Mouse (Mus musculus): ENCODE measurements around the gene Adam12. TPM values are rescaled to one million over a fixed set of nuclear protein-coding genes. Genes with fewer than 3 reads are reported as not detected.

Gene Adam12
- 1.5 TPM for polyA plus RNA-seq (2015; fragmentation: Illumina TruSeq; extraction: RNeasy Lipid Tissue Mini Kit (QIAGEN cat#74804); ENCODE audit: insufficient read depth, low replicate concordance)

DNA sequence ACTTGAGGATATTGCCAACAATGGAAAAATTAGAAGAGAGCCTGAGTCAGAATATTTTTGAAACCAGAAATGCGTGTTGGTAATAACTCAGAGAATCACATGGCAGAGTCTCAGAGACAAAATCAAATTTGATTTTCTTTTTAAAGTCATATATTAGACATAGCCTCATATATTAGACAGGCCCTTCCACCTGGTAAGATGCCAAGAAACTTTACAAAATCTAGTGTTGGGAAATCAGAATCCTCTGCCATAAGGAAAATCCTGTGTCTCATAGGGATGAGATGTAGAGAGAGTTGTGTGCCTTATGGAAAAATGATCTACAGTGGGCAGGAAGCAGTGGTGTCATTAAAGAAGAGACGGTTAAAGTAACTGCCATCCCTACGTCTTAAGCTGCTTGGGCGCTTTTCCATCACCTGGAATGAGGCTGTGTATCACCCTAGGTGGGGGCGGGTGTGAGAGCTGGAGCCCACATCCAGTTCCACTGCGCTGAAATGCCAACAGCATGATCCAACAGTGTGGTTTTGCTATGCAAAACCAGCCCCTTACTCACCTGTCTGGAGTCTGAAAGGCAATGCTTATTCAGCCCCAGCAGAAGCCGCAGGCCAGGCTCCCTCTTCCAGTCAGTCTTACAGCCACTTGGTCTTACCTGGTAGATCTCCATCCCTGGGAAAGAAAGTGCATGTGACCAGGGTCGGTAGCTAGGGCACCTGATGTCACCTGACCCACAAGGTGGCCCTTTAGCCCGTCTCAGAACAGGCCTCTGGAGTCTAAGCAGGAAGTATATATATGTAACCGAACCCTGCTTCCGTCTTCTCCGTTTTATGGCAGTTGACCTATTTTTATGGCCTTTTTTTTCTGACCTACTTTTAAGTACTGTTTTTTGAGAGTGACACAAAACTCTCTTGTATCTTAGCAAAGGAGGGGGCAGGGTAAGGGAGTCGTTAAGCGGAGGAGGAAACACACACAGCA lies at the start of gene Adam12:
Adam12 (minus strand) TSS at position 769 of the 969 bp plus-strand sequence.

Other genes starting within 250 kb of the Adam12 start
- 0.12 TPM for gene D7Ertd443e, start 153.5 kb upstream of the Adam12 start, polyA plus RNA-seq (2015; fragmentation: Illumina TruSeq; extraction: RNeasy Lipid Tissue Mini Kit (QIAGEN cat#74804); ENCODE audit: insufficient read depth, low replicate concordance)

Data from spleen, adult 10 weeks (tissue).